Mouse (Mus musculus): ENCODE measurements around the gene Gosr2.
A peak's percentile ranks its signal among the peaks of the same experiment; 100 is the strongest.

Gene Gosr2

GRCm38 (mm10) chr11:103648656-103649055, 49.0 kb downstream of the Gosr2 start:
- DNase-seq (ENCODE audit: extremely low spot score, low spot score) = no peak

GRCm38 (mm10) chr11:103647921-103648620, 49.6 kb downstream of the Gosr2 start:
- no peak for DNase-seq (ENCODE audit: extremely low spot score, low spot score)

DNA sequence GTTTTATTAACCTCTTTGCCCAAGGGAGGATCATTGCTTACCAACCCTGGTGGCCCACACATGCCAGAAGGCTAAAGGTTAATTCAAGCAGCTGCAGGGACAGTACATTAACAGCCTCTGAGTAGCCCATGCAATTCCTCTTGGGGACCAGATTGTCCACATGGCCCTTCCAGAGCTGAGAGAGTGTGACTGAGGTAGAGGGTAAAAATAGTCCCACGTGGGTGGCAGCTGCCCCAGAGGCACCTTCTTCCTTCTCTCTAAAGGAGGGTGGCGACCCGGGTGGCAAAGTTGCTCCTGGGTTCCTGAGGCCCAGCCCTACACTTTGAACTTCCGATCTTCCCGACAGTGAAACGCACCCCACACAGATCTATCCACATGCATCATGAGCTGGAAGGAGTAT, 51.4 kb downstream of the Gosr2 start:
- DNase-seq (ENCODE audit: extremely low spot score, low spot score) = no peak

DNA sequence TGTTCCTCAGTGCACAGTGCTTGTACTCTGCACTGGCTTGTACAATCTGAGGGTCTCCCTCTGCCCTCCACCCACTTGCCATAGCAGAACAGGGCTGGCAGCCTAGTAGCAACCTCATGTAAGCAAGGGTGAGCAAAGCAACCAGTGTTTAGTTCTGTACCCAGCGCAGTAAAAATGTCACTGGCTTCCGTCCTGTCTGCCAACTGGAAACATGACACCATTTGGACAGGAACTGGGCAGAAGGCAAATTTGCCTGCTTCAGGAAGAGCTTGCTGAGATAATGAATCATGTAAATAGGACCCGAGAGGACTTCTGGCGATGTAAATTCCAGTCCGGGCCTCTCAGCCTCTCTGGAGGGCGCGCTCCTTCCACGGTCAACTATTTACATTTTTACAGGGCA, 52.0 kb downstream of the Gosr2 start:
- DNase-seq (ENCODE audit: extremely low spot score, low spot score) = no peak

DNA sequence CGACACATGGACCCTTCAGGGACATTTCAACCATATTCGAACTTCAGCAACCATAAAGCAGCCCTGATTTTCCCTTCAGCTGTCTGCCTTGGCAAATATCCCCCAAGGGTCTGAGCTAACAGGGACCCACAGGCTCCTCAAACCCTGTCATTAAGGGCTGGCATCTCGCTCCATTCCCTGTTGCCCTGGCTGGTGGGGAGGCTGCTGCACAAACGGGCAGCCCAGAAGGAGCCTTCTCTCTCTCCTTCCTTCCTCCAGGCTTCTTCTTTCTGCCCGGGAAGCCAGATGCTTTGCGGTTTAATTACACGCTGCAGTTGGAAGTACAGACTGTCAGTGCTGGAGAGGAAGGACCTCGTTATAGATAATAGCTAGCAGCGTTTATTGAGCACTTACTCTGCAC, 54.5 kb downstream of the Gosr2 start:
- no peak for DNase-seq (ENCODE audit: extremely low spot score, low spot score)

- DNase-seq (ENCODE audit: extremely low spot score, low spot score) = peak; percentile 63
These were observed 58.2 kb downstream of the Gosr2 start for GRCm38 (mm10) chr11:103639407-103639946.

- DNase-seq (ENCODE audit: extremely low spot score, low spot score) = no peak
These were observed 58.9 kb downstream of the Gosr2 start, which contains the start of gene Lyzl6 for GRCm38 (mm10) chr11:103638790-103639189. Gene Lyzl6, minus strand, starts transcription at chr11:103638890.

- no peak for DNase-seq (ENCODE audit: extremely low spot score, low spot score)
These were observed 61.4 kb downstream of the Gosr2 start for GRCm38 (mm10) chr11:103636261-103636660.

GRCm38 (mm10) chr11:103635481-103635880, 62.2 kb downstream of the Gosr2 start:
- no peak for DNase-seq (ENCODE audit: extremely low spot score, low spot score)

GRCm38 (mm10) chr11:103634806-103635205, 62.9 kb downstream of the Gosr2 start:
- no peak for DNase-seq (ENCODE audit: extremely low spot score, low spot score)

DNA sequence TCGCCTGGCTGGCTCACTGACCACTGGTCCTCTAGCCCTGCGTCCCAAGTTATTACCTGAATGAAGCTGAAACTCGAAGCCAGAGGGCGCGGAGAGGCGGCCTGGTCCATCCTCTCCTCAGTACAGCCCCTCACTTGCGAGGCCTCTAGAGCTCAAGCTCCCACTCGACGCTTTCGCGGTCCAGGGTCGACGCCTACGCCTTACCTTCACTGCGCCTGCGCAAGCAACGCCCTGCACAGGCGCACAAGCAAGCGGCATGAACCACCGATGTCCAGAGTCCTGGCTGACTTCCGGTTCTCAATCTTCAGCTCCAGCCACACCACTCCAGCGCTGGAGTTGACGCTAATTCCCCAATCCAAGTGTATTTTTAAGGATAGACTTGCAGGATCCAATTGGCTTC, 70.2 kb downstream of the Gosr2 start:
- DNase-seq (ENCODE audit: extremely low spot score, low spot score) = no peak
